Mouse (Mus musculus): ENCODE data around the gene Ripor1. TPM values are rescaled to one million over a fixed set of nuclear protein-coding genes. Genes with fewer than 3 reads are reported as not detected.
A peak's percentile ranks its signal among the peaks of the same experiment; 100 is the strongest.

Ripor1 gene
- polyA plus RNA-seq, 1 experiment: 125 TPM

- WGBS: 87% methylated on average over 9 of the region's 9 CpGs
- DNase-seq: no peak
- peaks cover 23% of the 10 kb centered on the region for H3K36me3 ChIP-seq (ENCODE audit: control insufficient read depth, insufficient read depth, low read length)
- no peak for TF ChIP-seq CTCF (IDR thresholded peaks at IDR 0.05; ENCODE audit: borderline replicate concordance, control insufficient read depth, extremely low read depth, insufficient read depth, low read length, poor library complexity)
- no peak for TF ChIP-seq POLR2A (IDR thresholded peaks at IDR 0.05; ENCODE audit: control insufficient read depth, extremely low read depth, insufficient read depth, low read length, poor library complexity)
- no peak overlapping the region for H3K4me3 ChIP-seq (ENCODE audit: control insufficient read depth, insufficient read depth, low read length)
- peaks cover 41% of the 10 kb centered on the region for H3K4me1 ChIP-seq (replicated peaks; ENCODE audit: control insufficient read depth, insufficient read depth, low read length)
- H3K27ac ChIP-seq (ENCODE audit: control insufficient read depth, insufficient read depth, low read length): no peak overlapping the region
- H3K27me3 ChIP-seq (ENCODE audit: control insufficient read depth, insufficient read depth, low read length): no peaks in the 10 kb centered on the region
Observed at GRCm38 (mm10) chr8:105611836-105612235, 6.8 kb downstream of the Ripor1 start.

- WGBS: 7% methylated on average over 20 of the region's 20 CpGs
- Histone ChIP-seq H3K36me3 (ENCODE audit: control insufficient read depth, insufficient read depth, low read length) (peaks cover 35% of the 10 kb centered on the region), H3K27ac (ENCODE audit: control insufficient read depth, insufficient read depth, low read length) (no peak overlapping the region), H3K4me3 (ENCODE audit: control insufficient read depth, insufficient read depth, low read length) (peak overlapping the region; percentile 48), H3K27me3 (ENCODE audit: control insufficient read depth, insufficient read depth, low read length) (no peaks in the 10 kb centered on the region), H3K4me1 (replicated peaks; ENCODE audit: control insufficient read depth, insufficient read depth, low read length) (peaks cover 38% of the 10 kb centered on the region)
- no peak for TF ChIP-seq CTCF (IDR thresholded peaks at IDR 0.05; ENCODE audit: borderline replicate concordance, control insufficient read depth, extremely low read depth, insufficient read depth, low read length, poor library complexity)
- TF ChIP-seq POLR2A (IDR thresholded peaks at IDR 0.05; ENCODE audit: control insufficient read depth, extremely low read depth, insufficient read depth, low read length, poor library complexity): no peak
- peak; percentile 44 for DNase-seq
Observed at GRCm38 (mm10) chr8:105613037-105613436, 8.0 kb downstream of the Ripor1 start.

- peak overlapping the region; percentile 48 for H3K4me3 ChIP-seq (ENCODE audit: control insufficient read depth, insufficient read depth, low read length)
- no peak for TF ChIP-seq POLR2A (IDR thresholded peaks at IDR 0.05; ENCODE audit: control insufficient read depth, extremely low read depth, insufficient read depth, low read length, poor library complexity)
- no peak for TF ChIP-seq CTCF (IDR thresholded peaks at IDR 0.05; ENCODE audit: borderline replicate concordance, control insufficient read depth, extremely low read depth, insufficient read depth, low read length, poor library complexity)
- WGBS: 23% methylated on average over 50 of the region's 50 CpGs
- DNase-seq: peak; percentile 89
- H3K27ac ChIP-seq (ENCODE audit: control insufficient read depth, insufficient read depth, low read length): no peak overlapping the region
- peaks cover 45% of the 10 kb centered on the region for H3K36me3 ChIP-seq (ENCODE audit: control insufficient read depth, insufficient read depth, low read length)
- H3K4me1 ChIP-seq (replicated peaks; ENCODE audit: control insufficient read depth, insufficient read depth, low read length): peaks cover 43% of the 10 kb centered on the region
- H3K27me3 ChIP-seq (ENCODE audit: control insufficient read depth, insufficient read depth, low read length): no peaks in the 10 kb centered on the region
Observed at GRCm38 (mm10) chr8:105613830-105614511, 8.9 kb downstream of the Ripor1 start.

GRCm38 (mm10) chr8:105615942-105616341, 10.9 kb downstream of the Ripor1 start:
- no peak for DNase-seq
- no peak for TF ChIP-seq POLR2A (IDR thresholded peaks at IDR 0.05; ENCODE audit: control insufficient read depth, extremely low read depth, insufficient read depth, low read length, poor library complexity)
- no peak for TF ChIP-seq CTCF (IDR thresholded peaks at IDR 0.05; ENCODE audit: borderline replicate concordance, control insufficient read depth, extremely low read depth, insufficient read depth, low read length, poor library complexity)
- Histone ChIP-seq H3K4me3 (ENCODE audit: control insufficient read depth, insufficient read depth, low read length) (no peak overlapping the region), H3K36me3 (ENCODE audit: control insufficient read depth, insufficient read depth, low read length) (peaks cover 63% of the 10 kb centered on the region), H3K27me3 (ENCODE audit: control insufficient read depth, insufficient read depth, low read length) (no peaks in the 10 kb centered on the region), H3K27ac (ENCODE audit: control insufficient read depth, insufficient read depth, low read length) (no peak overlapping the region), H3K4me1 (replicated peaks; ENCODE audit: control insufficient read depth, insufficient read depth, low read length) (peaks cover 39% of the 10 kb centered on the region)
- WGBS: 96% methylated on average over 9 of the region's 9 CpGs

DNA sequence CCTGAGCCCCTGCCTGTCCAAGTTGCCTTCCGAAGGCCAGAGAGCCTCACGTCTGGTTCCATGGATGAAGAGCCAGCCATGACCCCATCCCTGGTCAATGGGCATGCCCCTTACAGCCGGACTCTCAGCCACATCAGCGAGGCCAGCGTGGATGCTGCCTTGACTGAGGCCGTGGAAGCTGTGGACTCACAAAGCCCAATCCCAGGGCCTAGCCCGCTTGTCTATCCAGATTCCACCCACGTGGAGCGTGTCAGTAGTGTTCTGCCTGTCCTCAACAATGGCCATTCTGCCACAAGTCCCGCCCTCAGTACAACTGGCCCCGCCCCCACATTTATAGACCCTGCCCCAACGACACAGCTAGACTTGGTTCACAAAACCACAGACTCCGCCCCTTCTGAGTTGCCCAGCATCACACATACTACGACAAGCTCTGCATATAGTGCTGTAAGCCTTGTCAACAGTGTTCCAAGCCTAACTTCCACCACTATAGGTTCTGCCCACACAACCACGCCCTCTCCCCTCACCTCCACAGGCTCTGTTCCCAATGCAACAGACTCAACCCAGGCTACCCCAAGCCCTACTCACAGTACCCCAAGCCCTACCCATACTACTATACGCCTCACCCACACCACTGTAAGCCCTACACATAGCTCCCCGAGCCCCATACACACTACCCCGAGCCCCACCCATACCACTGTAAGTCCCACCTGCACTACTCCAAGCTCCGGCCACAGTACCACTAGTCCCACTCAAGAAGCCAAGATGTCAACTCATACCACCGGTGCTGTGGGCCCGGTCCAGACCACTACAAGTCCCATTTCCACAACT, 12.6 kb downstream of the Ripor1 start:
- TF ChIP-seq CTCF (IDR thresholded peaks at IDR 0.05; ENCODE audit: borderline replicate concordance, control insufficient read depth, extremely low read depth, insufficient read depth, low read length, poor library complexity) (no peak), POLR2A (IDR thresholded peaks at IDR 0.05; ENCODE audit: control insufficient read depth, extremely low read depth, insufficient read depth, low read length, poor library complexity) (no peak)
- Histone ChIP-seq H3K27me3 (ENCODE audit: control insufficient read depth, insufficient read depth, low read length) (no peaks in the 10 kb centered on the region), H3K27ac (ENCODE audit: control insufficient read depth, insufficient read depth, low read length) (no peak overlapping the region), H3K4me1 (replicated peaks; ENCODE audit: control insufficient read depth, insufficient read depth, low read length) (peaks cover 50% of the 10 kb centered on the region), H3K4me3 (ENCODE audit: control insufficient read depth, insufficient read depth, low read length) (no peak overlapping the region), H3K36me3 (ENCODE audit: control insufficient read depth, insufficient read depth, low read length) (peaks cover 72% of the 10 kb centered on the region)
- peak; percentile 39 for DNase-seq
- WGBS: 84% methylated on average over 21 of the region's 21 CpGs

- Histone ChIP-seq H3K27me3 (ENCODE audit: control insufficient read depth, insufficient read depth, low read length) (no peaks in the 10 kb centered on the region), H3K36me3 (ENCODE audit: control insufficient read depth, insufficient read depth, low read length) (peaks cover 72% of the 10 kb centered on the region), H3K4me1 (replicated peaks; ENCODE audit: control insufficient read depth, insufficient read depth, low read length) (peaks cover 44% of the 10 kb centered on the region), H3K27ac (ENCODE audit: control insufficient read depth, insufficient read depth, low read length) (no peak overlapping the region), H3K4me3 (ENCODE audit: control insufficient read depth, insufficient read depth, low read length) (no peak overlapping the region)
- DNase-seq: no peak
- 93% methylated on average over 5 of the region's 5 CpGs for WGBS
- TF ChIP-seq POLR2A (IDR thresholded peaks at IDR 0.05; ENCODE audit: control insufficient read depth, extremely low read depth, insufficient read depth, low read length, poor library complexity): no peak
- no peak for TF ChIP-seq CTCF (IDR thresholded peaks at IDR 0.05; ENCODE audit: borderline replicate concordance, control insufficient read depth, extremely low read depth, insufficient read depth, low read length, poor library complexity)
Observed at GRCm38 (mm10) chr8:105618279-105618634, 13.2 kb downstream of the Ripor1 start.
